Mouse (Mus musculus): ENCODE measurements at regions not wholly inside any gene's neighbourhood (a gene's known extent, or its start where the extent isn't known, plus 50 kb on each side); places are given as distances from the start of the nearest gene placed in this dataset.

DNA sequence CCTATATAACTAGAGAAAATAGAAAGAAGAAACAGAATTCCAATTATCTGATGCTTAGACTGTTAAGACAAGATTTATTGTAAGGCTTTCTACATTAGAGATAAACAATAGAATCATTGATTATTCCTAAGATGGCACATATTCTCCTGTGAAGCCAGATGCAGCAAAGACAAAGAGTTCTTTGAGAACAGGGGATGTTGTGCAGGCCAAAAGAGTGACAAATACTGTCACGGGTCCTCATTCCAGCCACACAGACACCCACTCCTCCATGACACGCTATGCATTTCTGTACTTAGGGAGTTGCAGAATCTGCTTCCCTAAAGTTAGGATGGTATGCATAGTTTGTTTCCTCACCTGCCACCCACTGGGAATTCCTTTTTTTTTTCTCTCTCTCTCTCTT lies 245.2 kb downstream of the Sv2b start:
- DNase-seq (ENCODE audit: low spot score): peak; percentile 16

- no peak for DNase-seq (ENCODE audit: low spot score)
Measured at GRCm38 (mm10) chr7:75050231-75050630, 258.8 kb downstream of the Sv2b start.

GRCm38 (mm10) chr7:75049751-75050150 lies 259.3 kb downstream of the Sv2b start:
- no peak for DNase-seq (ENCODE audit: low spot score)

GRCm38 (mm10) chr7:75048822-75049221 lies 260.2 kb downstream of the Sv2b start:
- DNase-seq (ENCODE audit: low spot score): no peak

- no peak for DNase-seq (ENCODE audit: low spot score)
Measured at GRCm38 (mm10) chr7:75047827-75048226, 261.2 kb downstream of the Sv2b start.

DNA sequence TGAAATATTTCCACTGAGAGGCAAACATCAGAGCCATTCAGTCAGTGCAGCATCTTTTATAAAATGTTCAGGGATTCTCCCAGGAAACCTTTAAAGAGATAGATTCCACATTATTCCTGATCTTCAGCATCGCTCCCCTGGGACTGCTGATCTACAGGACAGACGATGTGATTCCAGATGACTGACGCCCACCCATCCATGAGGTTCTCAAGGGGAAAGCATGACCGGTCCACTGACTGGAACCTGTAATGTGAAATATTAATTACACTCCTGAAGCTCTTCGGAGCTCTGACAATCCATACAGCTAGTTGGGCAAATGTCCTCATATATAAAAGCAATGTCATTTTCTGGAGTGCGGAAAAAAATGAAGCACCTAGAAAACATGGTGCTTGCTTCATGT lies 268.2 kb downstream of the Sv2b start:
- DNase-seq (ENCODE audit: low spot score): no peak

DNA sequence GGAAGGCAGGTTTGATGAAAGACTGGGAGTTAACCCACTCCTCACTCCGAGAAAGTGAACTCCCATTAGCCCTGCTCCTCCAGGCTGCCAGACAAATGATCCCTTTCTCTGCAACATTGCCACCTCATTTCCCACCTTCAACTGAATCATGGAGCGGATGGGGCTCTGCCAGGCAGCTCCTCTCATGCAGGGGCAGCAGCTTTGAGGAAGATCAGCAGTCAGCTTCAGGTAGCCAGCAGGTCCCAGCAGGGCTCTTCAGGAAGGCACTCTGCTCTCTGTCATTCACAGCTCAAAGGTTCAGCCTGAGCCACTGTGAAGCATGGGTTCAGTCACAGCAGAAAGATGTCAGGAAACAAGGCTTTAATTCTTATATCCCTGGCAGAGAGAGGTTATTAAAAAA lies 282.9 kb downstream of the Sv2b start:
- no peak for DNase-seq (ENCODE audit: low spot score)

DNA sequence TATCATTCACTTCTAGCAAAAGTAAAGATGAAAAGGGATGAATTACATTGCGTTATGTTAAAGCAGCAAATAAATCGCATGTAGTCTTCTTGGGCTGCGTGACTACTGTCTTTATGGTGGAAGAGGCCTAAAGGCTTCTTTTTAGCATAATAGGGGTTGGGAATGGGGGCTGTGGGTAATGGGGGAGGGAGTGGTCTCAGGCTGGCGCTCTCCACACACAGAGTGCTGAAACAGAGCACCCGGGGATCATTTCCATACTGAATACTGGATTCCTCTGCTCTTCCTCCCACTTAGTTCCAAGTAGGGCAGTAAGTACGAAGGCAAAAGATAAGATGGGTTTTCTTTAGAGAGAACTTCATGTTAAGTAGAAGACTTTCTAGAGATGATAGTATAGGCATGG lies 287.1 kb downstream of the Sv2b start:
- DNase-seq (ENCODE audit: low spot score): no peak

DNA sequence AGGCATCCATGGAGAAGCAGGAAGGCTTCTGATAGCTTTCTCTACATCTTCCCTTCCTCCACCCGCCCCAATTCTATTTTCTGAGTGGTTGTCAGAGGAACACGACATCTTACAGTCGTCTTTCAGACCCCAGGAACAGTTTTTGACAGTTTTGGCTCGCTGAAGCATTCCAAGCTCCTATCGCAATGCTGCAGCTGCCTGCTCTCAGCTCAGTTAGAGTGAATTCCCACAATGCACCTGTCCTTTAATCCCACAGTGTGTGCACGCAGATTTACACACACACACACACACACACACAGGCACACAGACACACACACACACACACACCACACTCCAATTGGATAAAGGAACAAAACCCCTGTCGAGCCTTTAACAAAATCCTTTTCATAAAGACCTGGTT lies 290.4 kb downstream of the Sv2b start:
- no peak for DNase-seq (ENCODE audit: low spot score)

- no peak for DNase-seq (ENCODE audit: low spot score)
Measured at GRCm38 (mm10) chr7:75008481-75008880, 300.6 kb downstream of the Sv2b start.

GRCm38 (mm10) chr7:74990198-74990597 lies 318.9 kb downstream of the Sv2b start:
- DNase-seq (ENCODE audit: low spot score): no peak

DNA sequence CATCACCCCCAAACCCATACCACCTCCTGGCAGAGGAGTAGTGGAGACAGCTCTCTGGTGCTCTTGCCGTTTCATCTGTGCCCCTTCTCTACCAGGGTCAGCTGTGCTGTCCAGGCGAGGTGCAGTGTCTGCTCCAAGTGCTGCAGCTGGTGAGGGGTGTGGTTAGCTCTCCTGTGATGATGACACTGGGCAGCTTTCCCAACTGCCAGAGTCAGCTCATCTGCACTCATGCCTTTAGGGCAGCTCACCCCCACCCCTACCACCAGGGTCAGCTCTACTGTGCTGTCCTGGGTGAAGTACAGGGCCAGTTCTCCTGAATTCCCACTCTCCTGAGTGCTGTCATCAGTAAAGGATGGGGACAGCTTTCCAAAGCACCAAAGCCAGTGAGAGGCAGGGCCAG lies 329.6 kb downstream of the Sv2b start:
- no peak for DNase-seq (ENCODE audit: low spot score)

GRCm38 (mm10) chr7:74975986-74976385 lies 333.1 kb downstream of the Sv2b start:
- DNase-seq (ENCODE audit: low spot score): no peak

DNA sequence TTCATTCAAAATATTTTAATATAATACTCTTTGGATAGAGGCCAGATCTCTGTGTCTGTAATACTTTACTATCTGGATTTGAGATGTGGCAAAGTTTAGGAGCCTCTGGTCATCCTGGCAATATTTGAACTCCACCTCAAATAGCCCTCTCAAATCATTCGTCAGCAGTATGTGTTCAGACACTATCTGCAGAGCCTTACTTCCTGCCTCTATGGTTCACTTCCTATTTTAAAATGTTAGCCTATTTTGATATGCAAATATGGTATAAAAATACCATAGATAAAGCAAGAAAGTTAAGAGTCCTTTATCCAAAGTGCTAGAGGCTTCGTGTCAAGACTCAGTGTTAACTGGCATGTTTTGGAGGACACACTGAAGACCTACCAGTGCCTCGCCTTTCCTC lies 334.6 kb downstream of the Sv2b start:
- DNase-seq (ENCODE audit: low spot score): no peak

DNA sequence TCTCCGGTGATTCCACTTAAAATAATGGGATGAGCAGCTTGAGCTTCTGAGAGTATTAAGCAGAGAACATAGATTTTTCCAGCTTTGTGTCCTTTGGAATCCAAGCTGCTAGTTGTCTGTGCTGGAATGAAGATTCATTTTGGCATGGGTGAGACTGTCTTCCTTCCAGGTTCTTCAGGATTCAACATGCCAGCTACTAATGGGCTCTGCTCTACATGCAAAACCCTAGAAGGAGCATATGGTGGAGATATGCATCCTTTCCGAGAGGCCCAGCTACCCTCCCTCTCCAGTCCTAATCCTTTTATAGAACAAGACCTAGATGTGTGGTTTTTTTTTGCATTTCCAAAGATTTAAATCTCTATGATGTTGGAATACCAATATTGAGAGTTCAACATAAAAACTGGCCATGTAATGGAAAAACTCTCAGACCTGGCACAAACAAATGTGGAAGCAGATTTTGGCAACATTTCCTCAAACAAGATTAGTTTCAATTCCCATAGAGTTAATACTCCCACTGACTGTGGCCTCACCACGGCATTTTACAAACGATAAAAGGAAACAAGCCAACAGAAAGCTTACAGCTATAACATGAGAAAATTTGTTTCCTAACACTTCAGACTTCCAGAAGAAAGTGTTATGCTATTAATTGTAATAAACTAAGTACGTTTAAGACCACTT lies 364.5 kb downstream of the Sv2b start:
- no peak for DNase-seq (ENCODE audit: low spot score)

- DNase-seq (ENCODE audit: low spot score): peak; percentile 18
Measured at GRCm38 (mm10) chr7:74942917-74943316, 366.1 kb downstream of the Sv2b start.

DNA sequence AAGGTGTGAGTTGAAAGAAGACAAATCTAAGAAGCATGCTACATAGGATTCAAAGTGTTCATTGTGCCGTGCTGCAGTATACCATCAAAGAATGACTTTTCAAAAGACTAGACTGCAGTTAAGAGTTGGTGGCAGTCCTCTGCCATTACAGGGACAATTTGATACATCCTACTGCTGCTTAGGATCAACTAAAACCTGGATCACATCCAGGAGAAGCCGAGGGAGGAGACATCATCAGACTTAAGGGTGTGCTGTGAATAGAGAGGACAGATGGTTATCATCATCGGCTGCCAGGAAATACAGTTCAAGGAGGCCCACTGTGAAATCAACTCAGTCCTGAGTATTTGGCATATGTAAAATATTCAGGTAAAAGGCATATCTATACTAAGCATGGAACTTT lies 366.9 kb downstream of the Sv2b start:
- DNase-seq (ENCODE audit: low spot score): no peak

GRCm38 (mm10) chr7:74929142-74929829 lies 374.7 kb upstream of the Slco3a1 start:
- DNase-seq (ENCODE audit: low spot score): no peak

DNA sequence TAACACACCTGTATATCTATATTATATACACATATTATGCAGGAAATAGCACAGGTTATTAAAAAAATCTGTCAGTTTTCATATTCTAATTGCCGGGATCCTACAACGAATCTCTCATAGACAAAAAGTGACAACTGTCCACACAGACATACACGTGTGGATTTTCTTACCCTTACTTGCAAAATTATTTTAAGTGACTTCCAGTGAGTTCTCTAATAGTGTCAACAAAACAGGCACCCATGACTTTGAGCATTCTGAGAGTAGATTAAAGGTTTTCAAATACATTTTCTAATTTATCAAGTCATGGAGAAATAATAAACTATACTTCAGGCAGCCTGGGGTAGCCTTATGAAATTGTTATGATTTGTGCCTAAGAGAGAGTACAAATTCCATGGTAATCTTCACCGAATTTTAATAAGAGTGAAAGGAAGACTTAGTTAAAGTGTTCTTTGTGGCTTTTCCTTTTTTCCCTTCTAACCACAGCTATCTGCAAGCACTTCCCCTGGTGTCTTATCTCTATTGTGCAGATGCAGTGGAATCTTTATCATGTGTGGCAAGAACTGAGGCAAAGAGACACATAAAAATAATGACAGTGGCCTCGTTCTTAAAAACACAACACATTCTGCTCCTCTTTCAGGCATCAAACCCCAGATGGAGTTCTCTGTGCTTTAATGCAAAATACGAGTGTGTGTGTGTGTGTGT lies 373.8 kb upstream of the Slco3a1 start:
- no peak for DNase-seq (ENCODE audit: low spot score)

DNA sequence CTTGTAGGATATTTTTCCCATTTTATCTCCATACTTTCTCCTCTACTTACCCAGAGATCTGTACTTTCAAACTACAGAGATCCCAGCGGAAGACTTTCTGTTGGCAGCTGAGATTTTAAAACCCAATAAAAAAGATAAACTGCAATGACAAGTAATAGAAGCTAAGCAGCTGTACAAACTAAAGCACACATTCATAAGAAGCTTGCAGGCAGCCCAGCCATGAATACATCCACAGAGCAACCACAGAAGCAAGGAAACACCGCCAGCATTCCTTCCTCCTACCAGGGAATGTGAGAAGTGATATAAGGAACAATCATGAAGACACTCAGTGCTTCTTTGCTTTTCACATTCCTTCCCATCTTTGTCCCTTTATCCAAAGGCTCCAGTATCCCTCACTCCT lies 372.1 kb upstream of the Slco3a1 start:
- DNase-seq (ENCODE audit: low spot score): no peak

- DNase-seq (ENCODE audit: low spot score): no peak
Measured at GRCm38 (mm10) chr7:74924156-74924555, 369.6 kb upstream of the Slco3a1 start.

DNA sequence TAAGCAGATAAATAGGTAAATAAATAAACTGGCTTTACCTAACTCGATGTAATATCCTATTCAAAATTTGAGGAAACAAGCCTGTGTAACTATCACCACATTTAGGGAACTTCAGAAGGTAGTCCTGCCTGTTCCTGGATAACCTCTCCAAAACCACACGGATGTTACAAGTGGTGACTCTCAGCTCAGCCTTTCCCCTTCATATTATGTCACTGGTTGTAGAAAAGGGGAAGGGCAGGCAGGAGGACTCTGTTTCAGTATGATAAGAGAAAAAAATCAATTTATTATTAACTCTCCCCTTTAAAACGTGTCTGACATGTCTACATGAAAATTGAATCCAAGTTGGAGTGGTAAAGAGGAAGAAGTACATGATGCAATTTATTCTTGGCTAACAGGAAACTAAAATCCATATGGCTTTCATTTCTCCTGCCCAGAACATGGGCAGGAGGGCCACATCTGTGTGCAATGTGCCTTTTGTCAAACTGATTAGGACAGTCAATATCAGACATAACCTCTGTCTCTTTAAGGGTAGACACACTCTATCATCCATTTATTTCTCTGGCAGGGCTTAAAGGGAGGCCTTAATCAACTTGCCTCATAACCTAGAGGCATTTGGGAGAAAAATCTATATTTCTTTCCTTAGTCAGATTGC lies 353.9 kb upstream of the Slco3a1 start:
- DNase-seq (ENCODE audit: low spot score): no peak

GRCm38 (mm10) chr7:74907391-74907790 lies 352.8 kb upstream of the Slco3a1 start:
- DNase-seq (ENCODE audit: low spot score): no peak
